In genomic region chr5:68128421-68128820, GRCm38 (mm10) we compare ENCODE assay signal across 8 mouse cellular contexts.
A peak's percentile ranks its signal among the peaks of the same experiment; 100 is the strongest.
DNase-seq lines count a peak whose midpoint lies in the region; ATAC-seq and TF ChIP-seq lines count a peak whose summit lies in the region.

No protein-coding gene starts in this region.

- H3K9me3 ChIP-seq in lung, embryonic 14.5 days (ENCODE audit: low read depth, low read length): no peaks in the 10 kb centered on the region
- H3K9me3 ChIP-seq in neural tube, embryonic 14.5 days (ENCODE audit: control insufficient read depth, low read length): no peaks in the 10 kb centered on the region

- H3K4me1 ChIP-seq in lung, embryonic 14.5 days (ENCODE audit: insufficient read depth): no peaks in the 10 kb centered on the region
- no peaks in the 10 kb centered on the region for H3K4me1 ChIP-seq in neural tube, embryonic 14.5 days (ENCODE audit: control insufficient read depth, insufficient read depth, low read length)

- ATAC-seq in lung, embryonic 14.5 days (ENCODE audit: insufficient read depth): no peak
- ATAC-seq in neural tube, embryonic 14.5 days (ENCODE audit: low read depth): peak; percentile 73

- H3K36me3 ChIP-seq in lung, embryonic 14.5 days (ENCODE audit: insufficient read depth): no peaks in the 10 kb centered on the region
- no peaks in the 10 kb centered on the region for H3K36me3 ChIP-seq in neural tube, embryonic 14.5 days (ENCODE audit: control insufficient read depth, insufficient read depth, low read length)

- TF ChIP-seq CTCF in lung, embryonic 14.5 days (IDR thresholded peaks at IDR 0.05; ENCODE audit: low read depth): peak; percentile 74

- H3K4me3 ChIP-seq in lung, embryonic 14.5 days (ENCODE audit: low read depth, low read length): no peak overlapping the region
- H3K4me3 ChIP-seq in neural tube, embryonic 14.5 days (ENCODE audit: low read depth, low read length): no peak overlapping the region

- no peak overlapping the region for H3K9ac ChIP-seq in lung, embryonic 14.5 days
- H3K9ac ChIP-seq in neural tube, embryonic 14.5 days (replicated peaks; ENCODE audit: low read depth, low read length): no peak overlapping the region

- no peak overlapping the region for H3K27ac ChIP-seq in lung, embryonic 14.5 days (ENCODE audit: low read depth)
- H3K27ac ChIP-seq in neural tube, embryonic 14.5 days (ENCODE audit: low read depth, low read length): no peak overlapping the region

- WGBS in lung, embryonic 14.5 days: 11% methylated on average over 4 of the region's 4 CpGs
- 14% methylated on average over 4 of the region's 4 CpGs for whole genome bisulfite sequencing in neural tube, embryonic 14.5 days

- H3K27me3 ChIP-seq in lung, embryonic 14.5 days (ENCODE audit: insufficient read depth, low read length): no peaks in the 10 kb centered on the region
- H3K27me3 ChIP-seq in neural tube, embryonic 14.5 days (ENCODE audit: control insufficient read depth, insufficient read depth, low read length): no peaks in the 10 kb centered on the region

- H3K4me2 ChIP-seq in lung, embryonic 14.5 days: no peak overlapping the region
- H3K4me2 ChIP-seq in neural tube, embryonic 14.5 days (ENCODE audit: low read depth, low read length): no peak overlapping the region

- DNase-seq in adrenal gland, postnatal 10 days: peak; percentile 20
- DNase-seq in adrenal gland, adult 2 months: no peak
- DNase-seq in lung, embryonic 14.5 days: peak; percentile 72
- DNase-seq in lung, postnatal 14 days: no peak
- peak; percentile 75 for DNase-seq in embryo, embryonic 10 days (ENCODE audit: low spot score)
- peak; percentile 2 for DNase-seq in kidney, postnatal 14 days
- no peak for DNase-seq in c-Kit-positive CD71-positive TER-119-positive erythroid progenitor cells, embryonic 14.5 days (ENCODE audit: low spot score)

Comparison
In these comparisons a context has a peak if more than half of its experiments do, and no peak if none do; other contexts are left out.
1. DNase-seq: peak in adrenal gland, postnatal 10 days (single experiment), lung, embryonic 14.5 days (single experiment), embryo, embryonic 10 days (single experiment) and kidney, postnatal 14 days (single experiment); none in adrenal gland, adult 2 months (single experiment), lung, postnatal 14 days (single experiment) and c-Kit-positive CD71-positive TER-119-positive erythroid progenitor cells, embryonic 14.5 days (single experiment).